Mouse (Mus musculus) liver, embryonic 12.5 days (tissue): ENCODE results near the gene Zbtb16. TPM values are rescaled to one million over a fixed set of nuclear protein-coding genes. Genes with fewer than 3 reads are reported as not detected.
A peak's percentile ranks its signal among the peaks of the same experiment; 100 is the strongest.

ENCODE experiments used
- ATAC-seq: fragments of 200-750 bp; cut with Nextera tagmentation; 2 replicates; pipeline ENCODE4 v1.8.0; 2017; ENCODE audit warnings: moderate number of reproducible peaks, mild to moderate bottlenecking, moderate library complexity
- H3K27ac ChIP-seq: fragments of 300-500 bp; sonication (generic); 2 replicates; pipeline ENCODE4 v1.5.1; 2016; ENCODE audit warnings: mild to moderate bottlenecking
- H3K27me3 ChIP-seq: fragments of 300-500 bp; sonication (generic); replicated peaks from 2 replicates; pipeline ENCODE4 v1.6.1; 2016; ENCODE audit warnings: mild to moderate bottlenecking, moderate library complexity
- H3K36me3 ChIP-seq: fragments of 300-500 bp; sonication (generic); 2 replicates; pipeline ENCODE4 v1.6.1; 2016; ENCODE audit warnings: mild to moderate bottlenecking, moderate library complexity
- H3K4me1 ChIP-seq: fragments of 300-500 bp; sonication (generic); 2 replicates; pipeline ENCODE4 v1.6.1; 2016
- H3K4me2 ChIP-seq: fragments of 300-500 bp; sonication (generic); 2 replicates; pipeline ENCODE4 v1.6.1; 2016; ENCODE audit warnings: mild to moderate bottlenecking, moderate library complexity
- H3K4me3 ChIP-seq: fragments of 300-500 bp; sonication (generic); 2 replicates; pipeline ENCODE4 v1.5.1; 2016; ENCODE audit warnings: mild to moderate bottlenecking, moderate library complexity
- H3K9ac ChIP-seq: fragments of 300-500 bp; sonication (generic); 2 replicates; pipeline ENCODE4 v1.6.1; 2016; ENCODE audit warnings: mild to moderate bottlenecking, moderate library complexity
- H3K9me3 ChIP-seq: fragments of 300-500 bp; sonication (generic); replicated peaks from 2 replicates; pipeline ENCODE4 v1.6.1; 2016; ENCODE audit warnings: mild to moderate bottlenecking, moderate library complexity
- WGBS: fragments of 180-500 bp; shearing (Covaris S2); methylation state at CpG from one replicate; pipeline ENCODE4 v1.1.7; 2016; ENCODE audit not compliant: insufficient replicate concordance; 5-methylcytosine and 5-hydroxymethylcytosine counted together
- polyA plus RNA-seq: library from polyadenylated mRNA; unstranded; fragments of >200 nt; fragmentation: Nextera tagmentation; extraction: Ambion mirVana; gene quantifications from 2 replicates; pipeline ENCODE4 v1.2.1, GENCODE M21; 2016

Gene Zbtb16
- polyA plus RNA-seq, 1 experiment from 2014 or later, result 1.6 TPM

DNA sequence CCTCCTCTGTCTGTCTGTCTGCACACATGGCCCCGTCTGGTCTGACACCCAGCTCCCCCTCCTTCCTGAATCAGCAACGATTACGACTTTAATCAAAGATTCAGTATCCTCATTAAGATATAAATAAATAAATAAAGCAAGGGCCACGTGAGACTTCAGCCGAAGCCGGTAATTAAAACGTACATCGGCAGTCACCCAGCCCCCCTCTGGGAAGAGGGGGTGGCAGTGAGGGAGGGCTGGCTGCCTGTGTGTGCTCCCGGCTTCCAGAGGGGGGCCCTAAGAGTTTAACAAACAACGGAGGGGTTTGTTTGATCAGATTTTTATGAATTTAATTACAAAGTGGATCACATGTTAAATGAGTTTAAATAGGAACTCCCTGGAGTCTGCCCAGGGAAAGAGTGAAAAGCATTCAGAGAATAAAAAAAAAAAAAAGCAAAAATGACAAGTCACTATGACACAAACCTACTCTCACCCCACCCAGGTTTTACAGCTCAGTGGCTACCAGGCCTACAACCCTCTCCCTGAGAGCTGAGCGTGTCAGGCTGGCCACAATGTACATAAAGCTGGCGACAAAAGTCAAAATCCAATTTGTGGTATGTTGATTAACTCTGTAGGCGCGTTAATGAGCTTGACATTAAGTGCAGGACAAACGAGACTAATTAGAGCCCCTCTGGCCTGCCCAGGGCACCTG, 173.5 kb downstream of the Zbtb16 start:
- H3K9ac ChIP-seq, result no peak overlapping the region
- H3K36me3 ChIP-seq, result 0 out of 2 replicates have a peak, but pooled peaks cover 8% of the 10 kb centered on the region
- peaks cover 21% of the 10 kb centered on the region; the same call in 1 of the 2 replicates for H3K27me3 ChIP-seq
- 0 out of 2 replicates have a peak, but pooled peaks cover 4% of the 10 kb centered on the region for H3K9me3 ChIP-seq
- 58% methylated on average over 15 of the region's 15 CpGs for WGBS
- H3K4me1 ChIP-seq, result peaks cover 10% of the 10 kb centered on the region
- H3K4me2 ChIP-seq, result no peak overlapping the region
- H3K27ac ChIP-seq, result no peak overlapping the region
- no peak overlapping the region for H3K4me3 ChIP-seq
- no peak for ATAC-seq

GRCm38 (mm10) chr9:48661225-48662023, 174.6 kb downstream of the Zbtb16 start:
- Histone ChIP-seq H3K9me3 (0 out of 2 replicates have a peak, but pooled peaks cover 4% of the 10 kb centered on the region), H3K27me3 (peaks cover 18% of the 10 kb centered on the region; the same call in 1 of the 2 replicates), H3K27ac (no peak overlapping the region), H3K4me2 (no peak overlapping the region), H3K4me1 (peaks cover 11% of the 10 kb centered on the region), H3K9ac (no peak overlapping the region), H3K36me3 (0 out of 2 replicates have a peak, but pooled peaks cover 8% of the 10 kb centered on the region), H3K4me3 (no peak overlapping the region)
- WGBS, result 59% methylated on average over 9 of the region's 9 CpGs
- ATAC-seq, result no peak

DNA sequence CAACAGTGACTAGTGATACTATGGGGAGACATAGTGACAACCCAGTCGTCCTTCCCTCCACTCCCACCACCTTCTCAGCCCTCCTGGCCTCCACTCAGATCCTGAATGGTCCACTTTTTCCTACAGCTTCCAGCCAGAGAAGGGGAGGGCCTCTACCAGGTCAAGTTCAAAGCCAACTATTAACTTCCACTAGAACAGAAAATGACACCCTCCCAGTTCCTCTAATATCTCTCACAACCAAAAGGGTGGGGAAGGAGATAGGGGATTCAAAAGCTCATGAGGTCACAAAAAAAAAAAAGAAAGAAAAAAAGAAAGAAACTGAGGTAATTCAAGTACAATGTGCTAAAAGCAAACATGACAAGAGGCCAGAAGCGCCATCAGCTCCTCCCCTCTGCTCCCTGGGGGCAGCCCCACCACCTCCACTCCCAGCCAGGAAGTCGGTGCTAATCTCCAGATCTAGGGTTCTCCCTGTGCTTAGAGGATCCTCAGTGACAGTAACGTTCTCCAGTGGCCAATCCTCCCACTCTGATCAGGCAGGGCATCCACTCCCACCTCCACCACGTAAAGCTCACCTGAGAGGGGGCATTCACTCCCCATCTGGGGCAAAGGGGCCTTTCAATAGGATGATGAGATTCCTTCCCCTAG, 180.4 kb downstream of the Zbtb16 start:
- Histone ChIP-seq H3K4me2 (peak overlapping the region; percentile 43), H3K27me3 (0 out of 2 replicates have a peak, but pooled peaks cover 3% of the 10 kb centered on the region), H3K36me3 (0 out of 2 replicates have a peak, but pooled peaks cover 8% of the 10 kb centered on the region), H3K4me3 (no peak overlapping the region), H3K9ac (no peak overlapping the region), H3K4me1 (peaks cover 23% of the 10 kb centered on the region), H3K27ac (peak overlapping the region; percentile 72), H3K9me3 (0 out of 2 replicates have a peak, but pooled peaks cover 4% of the 10 kb centered on the region)
- 26% methylated on average over 5 of the region's 5 CpGs for WGBS
- ATAC-seq, result peak; percentile 69

DNA sequence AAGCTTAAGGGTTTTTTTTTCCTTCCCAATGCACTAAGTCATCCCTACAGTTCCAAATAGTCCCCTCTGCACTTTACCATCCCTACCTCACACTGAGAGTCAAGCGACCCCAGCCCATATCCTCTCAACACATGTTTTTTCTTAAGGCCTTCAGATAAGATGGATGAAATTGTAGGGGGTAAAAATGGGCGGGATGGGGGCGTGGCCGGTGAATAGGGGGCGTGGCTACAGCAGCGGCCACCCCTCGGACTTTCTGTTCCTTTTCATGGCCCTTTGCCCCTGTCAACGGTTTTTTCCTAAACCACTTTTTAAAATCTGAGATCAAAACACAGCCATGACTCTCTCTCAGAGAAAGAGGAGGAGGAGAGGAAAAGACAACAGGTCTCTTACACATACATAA, 181.3 kb downstream of the Zbtb16 start:
- no peak for ATAC-seq
- Histone ChIP-seq H3K27me3 (0 out of 2 replicates have a peak, but pooled peaks cover 6% of the 10 kb centered on the region), H3K9ac (0 out of 2 replicates have a peak overlapping the region, but pooled peaks have one; percentile 15), H3K4me2 (peak overlapping the region; percentile 43), H3K4me3 (0 out of 2 replicates have a peak overlapping the region, but pooled peaks have one; percentile 18), H3K9me3 (0 out of 2 replicates have a peak, but pooled peaks cover 4% of the 10 kb centered on the region), H3K4me1 (peaks cover 31% of the 10 kb centered on the region), H3K27ac (peak overlapping the region; percentile 72; the same call in 1 of the 2 replicates), H3K36me3 (0 out of 2 replicates have a peak, but pooled peaks cover 7% of the 10 kb centered on the region)
- WGBS, result 11% methylated on average over 8 of the region's 8 CpGs

DNA sequence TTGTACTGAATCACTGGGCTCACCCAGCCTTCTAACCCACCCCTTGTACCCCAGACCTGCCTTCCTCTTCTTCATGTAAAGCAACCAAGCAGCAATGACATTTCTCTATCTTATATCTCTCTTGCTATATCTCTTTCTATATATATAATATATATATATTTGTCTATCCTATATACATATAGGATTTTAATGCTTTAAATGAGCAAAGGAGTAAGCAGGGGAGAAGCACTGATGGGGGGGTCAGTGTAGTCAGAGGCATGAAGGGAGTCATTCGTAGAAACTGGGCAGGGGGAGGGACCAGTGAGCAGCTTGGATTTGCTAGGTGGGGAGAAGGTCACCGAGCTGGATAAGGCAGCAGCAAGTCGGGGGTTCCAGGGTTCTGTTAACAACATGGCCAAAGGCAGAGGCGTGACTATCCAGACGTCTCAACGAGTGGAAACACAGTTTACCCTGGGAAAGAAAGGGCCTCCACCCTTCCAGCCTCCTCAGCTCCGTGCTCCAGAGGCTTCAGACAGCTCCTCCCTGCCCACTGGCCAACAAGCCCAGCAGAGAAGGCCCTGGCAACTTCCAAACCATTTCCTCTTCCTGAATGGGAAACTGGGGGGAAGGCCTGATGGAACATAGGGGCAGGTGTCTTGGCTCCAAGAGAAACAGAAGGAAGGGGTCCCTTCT, 182.5 kb downstream of the Zbtb16 start:
- Histone ChIP-seq H3K9me3 (no peaks in the 10 kb centered on the region), H3K27ac (no peak overlapping the region), H3K4me1 (peaks cover 43% of the 10 kb centered on the region), H3K4me3 (no peak overlapping the region), H3K27me3 (0 out of 2 replicates have a peak, but pooled peaks cover 6% of the 10 kb centered on the region), H3K36me3 (no peaks in the 10 kb centered on the region), H3K4me2 (no peak overlapping the region), H3K9ac (no peak overlapping the region)
- WGBS, result 51% methylated on average over 7 of the region's 7 CpGs
- ATAC-seq, result no peak

GRCm38 (mm10) chr9:48652026-48652425, 184.0 kb downstream of the Zbtb16 start:
- no peak overlapping the region for H3K27ac ChIP-seq
- H3K4me2 ChIP-seq, result no peak overlapping the region
- no peaks in the 10 kb centered on the region for H3K36me3 ChIP-seq
- no peaks in the 10 kb centered on the region for H3K9me3 ChIP-seq
- WGBS, result 63% methylated on average over 4 of the region's 4 CpGs
- H3K4me1 ChIP-seq, result peaks cover 50% of the 10 kb centered on the region
- H3K9ac ChIP-seq, result no peak overlapping the region
- no peak overlapping the region for H3K4me3 ChIP-seq
- peaks cover 18% of the 10 kb centered on the region for H3K27me3 ChIP-seq
- ATAC-seq, result no peak

DNA sequence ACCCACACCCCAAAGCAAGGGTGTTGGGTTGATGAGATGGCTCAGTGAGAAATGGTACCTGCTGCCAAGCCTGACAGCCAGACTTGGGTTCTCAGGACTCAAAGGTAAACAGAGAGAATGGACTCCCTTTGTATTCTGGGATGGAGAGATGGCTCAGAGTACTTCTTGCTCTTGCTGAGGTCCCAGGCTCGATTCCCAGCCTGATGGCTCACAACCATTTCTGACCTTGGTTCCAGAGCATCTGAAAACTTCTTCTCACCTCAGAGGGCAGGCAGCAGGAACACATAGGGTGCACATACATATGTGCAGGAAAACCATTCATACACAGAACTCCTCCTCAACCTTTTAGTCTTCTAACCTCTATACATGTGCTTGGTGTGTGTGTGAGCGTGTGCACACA, 185.2 kb downstream of the Zbtb16 start:
- Histone ChIP-seq H3K4me2 (no peak overlapping the region), H3K27ac (no peak overlapping the region), H3K4me1 (peaks cover 43% of the 10 kb centered on the region), H3K36me3 (no peaks in the 10 kb centered on the region), H3K9ac (no peak overlapping the region), H3K9me3 (no peaks in the 10 kb centered on the region), H3K27me3 (peaks cover 16% of the 10 kb centered on the region), H3K4me3 (no peak overlapping the region)
- 82% methylated on average over 2 of the region's 2 CpGs for WGBS
- no peak for ATAC-seq

GRCm38 (mm10) chr9:48649851-48650685, 186.0 kb downstream of the Zbtb16 start:
- 35% methylated on average over 17 of the region's 17 CpGs for WGBS
- 0 out of 2 replicates have a peak, but pooled peaks have one; percentile 9 for ATAC-seq
- Histone ChIP-seq H3K9me3 (no peaks in the 10 kb centered on the region), H3K27ac (no peak overlapping the region), H3K9ac (peak overlapping the region; percentile 64), H3K36me3 (no peaks in the 10 kb centered on the region), H3K4me3 (peak overlapping the region; percentile 54), H3K4me1 (peaks cover 35% of the 10 kb centered on the region), H3K27me3 (peaks cover 15% of the 10 kb centered on the region), H3K4me2 (peak overlapping the region; percentile 77)

DNA sequence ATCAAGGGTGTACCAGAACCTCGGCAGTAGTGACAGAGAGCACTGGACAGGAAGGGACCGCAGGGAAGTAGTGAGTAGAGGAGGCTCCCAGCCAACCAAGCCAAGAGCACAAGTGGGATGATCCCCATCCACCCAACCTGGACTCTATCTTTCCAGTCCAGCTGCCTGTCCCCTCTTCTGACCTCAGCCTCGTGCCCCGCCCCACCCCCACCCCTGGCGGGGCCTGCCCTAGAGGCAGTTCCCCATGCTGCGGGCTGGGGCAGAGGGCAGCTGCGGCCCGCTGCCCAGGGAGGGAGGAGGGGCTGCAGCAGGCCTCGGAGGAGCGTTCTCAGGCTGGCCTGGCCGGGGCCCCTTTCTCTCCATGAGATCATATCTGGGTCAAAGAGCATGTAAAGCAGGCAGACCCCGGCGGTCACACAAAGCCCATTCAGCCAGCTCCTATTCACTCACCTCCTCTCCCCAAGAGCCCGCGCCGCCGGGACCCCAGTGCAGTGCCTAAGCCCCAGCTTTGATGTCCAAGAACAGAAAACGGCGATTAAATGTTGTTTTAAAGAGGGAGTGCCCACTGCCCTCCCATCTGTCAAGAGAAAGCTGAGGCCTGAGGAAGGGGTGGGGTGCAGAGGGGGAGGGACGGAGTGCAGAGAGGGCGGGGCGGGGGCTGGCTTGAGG, 186.8 kb downstream of the Zbtb16 start:
- no peaks in the 10 kb centered on the region for H3K36me3 ChIP-seq
- H3K27ac ChIP-seq, result 0 out of 2 replicates have a peak overlapping the region, but pooled peaks have one; percentile 11
- H3K9ac ChIP-seq, result peak overlapping the region; percentile 64
- peaks cover 27% of the 10 kb centered on the region for H3K4me1 ChIP-seq
- WGBS, result 3% methylated on average over 22 of the region's 22 CpGs
- ATAC-seq, result peak; percentile 80
- H3K4me2 ChIP-seq, result peak overlapping the region; percentile 77
- H3K4me3 ChIP-seq, result peak overlapping the region; percentile 54
- peaks cover 5% of the 10 kb centered on the region for H3K9me3 ChIP-seq
- peaks cover 15% of the 10 kb centered on the region for H3K27me3 ChIP-seq
